Mouse (Mus musculus): Measurements from ENCODE around the gene Scd3. TPM values are rescaled to one million over a fixed set of nuclear protein-coding genes. Genes with fewer than 3 reads are reported as not detected.
A peak's percentile ranks its signal among the peaks of the same experiment; 100 is the strongest.

The Scd3 gene
- polyA plus RNA-seq, 1 experiment from 2014 or later: not detected

DNA sequence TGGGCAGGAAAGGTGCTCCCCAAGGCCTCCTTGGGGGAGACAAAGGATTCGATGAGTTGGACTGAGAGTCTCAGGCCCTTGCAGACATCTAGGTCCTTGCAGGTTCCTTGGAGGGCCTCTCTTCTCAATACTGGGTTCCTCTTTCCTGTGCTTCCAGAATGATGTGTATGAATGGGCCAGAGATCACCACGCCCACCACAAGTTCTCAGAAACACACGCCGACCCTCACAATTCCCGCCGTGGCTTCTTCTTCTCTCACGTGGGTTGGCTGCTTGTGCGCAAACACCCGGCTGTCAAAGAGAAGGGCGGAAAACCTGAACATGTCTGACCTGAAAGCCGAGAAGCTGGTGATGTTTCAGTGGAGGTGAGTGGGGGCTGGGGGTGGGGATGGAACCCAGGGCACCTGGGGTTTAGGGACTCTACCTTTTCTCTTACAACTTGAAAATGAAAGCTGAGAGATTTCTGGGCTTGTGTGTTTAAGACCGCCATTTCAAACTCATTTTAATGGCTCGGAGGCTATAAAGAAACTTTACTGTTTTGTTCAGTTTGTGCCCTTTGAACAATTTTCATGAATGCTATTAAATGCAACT lies 54.4 kb downstream of the Scd3 start:
- ATAC-seq (replicated peaks; ENCODE audit: low FRiP score) (no peak), DNase-seq (ENCODE audit: low spot score) (no peak)
- 82% methylated on average over 13 of the region's 13 CpGs for WGBS
- no peaks in the 10 kb centered on the region for H3K9me3 ChIP-seq (ENCODE audit: control insufficient read depth, low read length)
- no peak overlapping the region for H3K4me2 ChIP-seq
- H3K36me3 ChIP-seq (ENCODE audit: control insufficient read depth, insufficient read depth, low read length): no peaks in the 10 kb centered on the region
- no peak overlapping the region for H3K9ac ChIP-seq (ENCODE audit: low read depth, low read length)
- 0 out of 2 replicates have a peak, but pooled peaks cover under 1% of the 10 kb centered on the region for H3K27me3 ChIP-seq (replicated peaks; ENCODE audit: control insufficient read depth, insufficient read depth, low read length)
- no peak overlapping the region for H3K27ac ChIP-seq (ENCODE audit: low read depth, low read length)
- no peak overlapping the region for H3K4me3 ChIP-seq (ENCODE audit: low read depth, low read length)
- no peaks in the 10 kb centered on the region for H3K4me1 ChIP-seq (replicated peaks; ENCODE audit: control insufficient read depth, insufficient read depth, low read length)

DNA sequence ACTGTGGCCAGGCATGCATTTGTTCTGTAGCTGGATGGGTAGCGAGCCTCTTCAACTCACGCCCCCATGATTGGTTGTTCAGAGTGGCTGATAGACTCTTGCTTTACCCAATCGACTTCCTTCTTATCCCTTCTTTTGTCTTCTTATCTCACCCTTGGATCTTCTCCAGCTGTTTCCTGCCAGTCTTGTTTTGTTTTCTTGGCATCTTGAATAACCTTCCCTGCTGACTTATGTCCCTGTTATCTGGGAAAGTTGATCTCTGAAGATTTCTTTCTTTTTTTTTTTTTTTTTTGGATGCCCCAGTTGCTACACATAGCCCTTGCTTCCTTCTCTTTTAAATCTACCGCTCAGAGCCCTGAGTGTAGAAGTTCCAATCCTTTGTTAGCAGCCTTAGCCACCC lies 56.4 kb downstream of the Scd3 start:
- no peaks in the 10 kb centered on the region for H3K4me1 ChIP-seq (replicated peaks; ENCODE audit: control insufficient read depth, insufficient read depth, low read length)
- H3K27ac ChIP-seq (ENCODE audit: low read depth, low read length): no peak overlapping the region
- ATAC-seq (replicated peaks; ENCODE audit: low FRiP score): no peak
- no peak overlapping the region for H3K4me3 ChIP-seq (ENCODE audit: low read depth, low read length)
- H3K9me3 ChIP-seq (ENCODE audit: control insufficient read depth, low read length): no peaks in the 10 kb centered on the region
- no peak overlapping the region for H3K9ac ChIP-seq (ENCODE audit: low read depth, low read length)
- 60% methylated on average over 4 of the region's 4 CpGs for WGBS
- no peak for DNase-seq (ENCODE audit: low spot score)
- no peaks in the 10 kb centered on the region for H3K27me3 ChIP-seq (replicated peaks; ENCODE audit: control insufficient read depth, insufficient read depth, low read length)
- H3K4me2 ChIP-seq: no peak overlapping the region
- H3K36me3 ChIP-seq (ENCODE audit: control insufficient read depth, insufficient read depth, low read length): no peaks in the 10 kb centered on the region

DNA sequence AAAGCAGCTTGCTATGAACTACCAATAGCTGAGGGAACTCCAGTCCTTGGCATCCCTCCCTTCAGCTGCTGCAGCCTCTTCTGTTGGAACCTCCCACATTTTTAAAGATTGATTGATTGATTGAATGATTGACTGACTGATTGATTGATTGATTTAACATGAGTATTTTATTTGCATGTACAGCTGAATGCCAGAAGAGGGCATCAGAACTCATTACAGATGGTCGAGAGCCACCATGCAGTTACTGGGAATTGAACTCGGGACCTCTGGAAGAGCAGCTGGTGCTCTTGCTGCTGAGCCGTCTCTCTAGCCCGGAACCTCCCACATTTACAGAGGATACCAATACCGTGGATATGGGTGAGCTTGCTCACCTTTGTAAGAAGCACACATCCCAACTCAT lies 57.4 kb downstream of the Scd3 start:
- peaks cover 7% of the 10 kb centered on the region for H3K4me1 ChIP-seq (replicated peaks; ENCODE audit: control insufficient read depth, insufficient read depth, low read length)
- no peaks in the 10 kb centered on the region for H3K9me3 ChIP-seq (ENCODE audit: control insufficient read depth, low read length)
- H3K4me3 ChIP-seq (ENCODE audit: low read depth, low read length): no peak overlapping the region
- DNase-seq (ENCODE audit: low spot score): no peak
- no peak overlapping the region for H3K9ac ChIP-seq (ENCODE audit: low read depth, low read length)
- no peaks in the 10 kb centered on the region for H3K27me3 ChIP-seq (replicated peaks; ENCODE audit: control insufficient read depth, insufficient read depth, low read length)
- no peak overlapping the region for H3K27ac ChIP-seq (ENCODE audit: low read depth, low read length)
- no peak overlapping the region for H3K4me2 ChIP-seq
- WGBS: 75% methylated on average over 5 of the region's 5 CpGs
- H3K36me3 ChIP-seq (ENCODE audit: control insufficient read depth, insufficient read depth, low read length): no peaks in the 10 kb centered on the region
- ATAC-seq (replicated peaks; ENCODE audit: low FRiP score): no peak

DNA sequence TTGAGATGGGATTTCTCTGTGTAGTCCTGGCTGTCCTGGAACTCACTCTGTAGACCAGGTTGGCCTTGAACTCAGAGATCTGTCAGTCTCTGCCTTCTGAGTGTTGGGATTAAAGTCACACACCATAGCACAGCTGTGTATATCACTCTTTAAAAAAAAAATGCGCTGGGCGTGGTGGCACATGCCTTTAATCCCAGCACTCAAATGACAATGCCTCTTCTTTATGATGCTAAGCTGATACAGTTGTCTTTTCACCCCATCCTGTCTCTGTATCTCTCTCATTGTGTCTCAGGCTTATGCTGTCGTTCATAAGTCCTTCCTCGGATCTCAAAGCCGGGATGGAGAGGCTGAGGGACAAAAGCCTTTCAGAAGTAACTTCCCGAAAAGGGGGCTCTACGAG lies 58.7 kb downstream of the Scd3 start:
- H3K4me2 ChIP-seq: no peak overlapping the region
- H3K9me3 ChIP-seq (ENCODE audit: control insufficient read depth, low read length): no peaks in the 10 kb centered on the region
- no peak for ATAC-seq (replicated peaks; ENCODE audit: low FRiP score)
- H3K27me3 ChIP-seq (replicated peaks; ENCODE audit: control insufficient read depth, insufficient read depth, low read length): no peaks in the 10 kb centered on the region
- H3K4me3 ChIP-seq (ENCODE audit: low read depth, low read length): no peak overlapping the region
- peaks cover 18% of the 10 kb centered on the region for H3K4me1 ChIP-seq (replicated peaks; ENCODE audit: control insufficient read depth, insufficient read depth, low read length)
- no peak overlapping the region for H3K9ac ChIP-seq (ENCODE audit: low read depth, low read length)
- H3K27ac ChIP-seq (ENCODE audit: low read depth, low read length): no peak overlapping the region
- H3K36me3 ChIP-seq (ENCODE audit: control insufficient read depth, insufficient read depth, low read length): no peaks in the 10 kb centered on the region
- DNase-seq (ENCODE audit: low spot score): no peak
- 83% methylated on average over 7 of the region's 7 CpGs for WGBS

DNA sequence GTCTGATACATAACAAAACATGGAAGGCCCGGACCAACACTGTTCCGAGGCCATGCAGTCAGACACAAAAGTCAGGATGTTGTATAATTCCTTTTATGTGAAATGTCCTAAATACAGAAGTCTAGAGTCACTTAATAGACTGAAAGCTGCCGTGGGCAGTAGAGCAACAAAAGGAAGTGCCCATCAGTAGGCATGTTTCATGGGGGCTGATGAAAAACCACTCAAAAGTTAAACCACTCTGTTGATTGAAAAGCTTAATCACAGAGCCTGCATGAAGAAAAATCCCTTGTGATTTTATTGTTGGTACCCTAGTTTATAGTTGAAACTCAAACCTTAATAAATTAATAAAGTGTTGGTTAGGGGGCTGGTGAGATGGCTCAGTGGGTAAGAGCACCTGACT lies 60.5 kb downstream of the Scd3 start:
- no peaks in the 10 kb centered on the region for H3K36me3 ChIP-seq (ENCODE audit: control insufficient read depth, insufficient read depth, low read length)
- no peak overlapping the region for H3K4me2 ChIP-seq
- H3K9ac ChIP-seq (ENCODE audit: low read depth, low read length): no peak overlapping the region
- H3K4me3 ChIP-seq (ENCODE audit: low read depth, low read length): no peak overlapping the region
- no peak overlapping the region for H3K27ac ChIP-seq (ENCODE audit: low read depth, low read length)
- peaks cover 24% of the 10 kb centered on the region for H3K4me1 ChIP-seq (replicated peaks; ENCODE audit: control insufficient read depth, insufficient read depth, low read length)
- no peaks in the 10 kb centered on the region for H3K9me3 ChIP-seq (ENCODE audit: control insufficient read depth, low read length)
- no peak for DNase-seq (ENCODE audit: low spot score)
- no peak for ATAC-seq (replicated peaks; ENCODE audit: low FRiP score)
- 81% methylated on average over 3 of the region's 3 CpGs for WGBS
- H3K27me3 ChIP-seq (replicated peaks; ENCODE audit: control insufficient read depth, insufficient read depth, low read length): no peaks in the 10 kb centered on the region

DNA sequence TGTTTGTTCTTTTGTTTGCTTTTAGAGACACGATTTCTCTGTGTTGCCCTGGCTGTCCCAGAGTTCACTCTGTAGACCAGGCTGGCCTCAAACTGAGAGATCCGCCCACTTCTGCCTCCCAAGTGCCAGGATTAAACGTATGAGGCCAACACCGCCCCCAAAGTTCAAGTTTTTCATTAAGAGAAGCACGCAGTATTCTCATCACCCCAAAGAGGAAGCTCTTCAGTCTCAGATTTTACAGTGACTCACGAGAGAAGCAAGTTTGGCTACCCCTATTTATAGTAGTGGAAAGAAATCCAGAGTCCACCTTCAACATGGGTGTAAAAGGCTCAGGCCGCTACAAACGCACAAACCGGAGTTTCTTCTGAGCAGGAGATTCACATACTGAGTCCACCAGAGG lies 61.2 kb downstream of the Scd3 start:
- DNase-seq (ENCODE audit: low spot score): no peak
- no peak overlapping the region for H3K4me2 ChIP-seq
- H3K27me3 ChIP-seq (replicated peaks; ENCODE audit: control insufficient read depth, insufficient read depth, low read length): no peaks in the 10 kb centered on the region
- ATAC-seq (replicated peaks; ENCODE audit: low FRiP score): no peak
- no peak overlapping the region for H3K9ac ChIP-seq (ENCODE audit: low read depth, low read length)
- H3K4me3 ChIP-seq (ENCODE audit: low read depth, low read length): no peak overlapping the region
- no peak overlapping the region for H3K27ac ChIP-seq (ENCODE audit: low read depth, low read length)
- peaks cover 24% of the 10 kb centered on the region for H3K4me1 ChIP-seq (replicated peaks; ENCODE audit: control insufficient read depth, insufficient read depth, low read length)
- WGBS: 73% methylated on average over 9 of the region's 9 CpGs
- H3K9me3 ChIP-seq (ENCODE audit: control insufficient read depth, low read length): no peaks in the 10 kb centered on the region
- H3K36me3 ChIP-seq (ENCODE audit: control insufficient read depth, insufficient read depth, low read length): no peaks in the 10 kb centered on the region

DNA sequence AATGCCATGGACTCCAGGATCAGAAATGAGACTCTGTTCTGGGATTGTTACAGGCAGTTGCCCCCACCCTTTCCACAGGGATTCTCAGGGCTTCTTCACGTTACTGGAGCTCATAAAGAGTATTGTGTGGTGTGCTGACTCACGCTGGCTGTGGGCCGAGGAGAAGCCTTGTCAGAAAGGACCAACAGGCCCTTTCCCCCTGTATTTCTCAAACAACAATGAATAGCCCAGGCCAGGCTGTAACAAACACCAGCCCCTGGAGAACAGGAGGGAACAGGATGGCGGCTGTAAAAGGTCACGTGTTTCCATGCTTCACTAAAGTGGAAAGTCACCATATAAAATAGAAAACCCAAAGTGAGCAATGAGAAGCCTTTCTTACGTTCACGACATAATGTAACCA lies 62.2 kb downstream of the Scd3 start:
- Histone ChIP-seq H3K36me3 (ENCODE audit: control insufficient read depth, insufficient read depth, low read length) (no peaks in the 10 kb centered on the region), H3K4me1 (replicated peaks; ENCODE audit: control insufficient read depth, insufficient read depth, low read length) (peaks cover 24% of the 10 kb centered on the region), H3K9me3 (ENCODE audit: control insufficient read depth, low read length) (no peaks in the 10 kb centered on the region), H3K27ac (ENCODE audit: low read depth, low read length) (peak overlapping the region; percentile 71), H3K9ac (ENCODE audit: low read depth, low read length) (peak overlapping the region; percentile 55; the same call in 1 of the 2 replicates), H3K27me3 (replicated peaks; ENCODE audit: control insufficient read depth, insufficient read depth, low read length) (no peaks in the 10 kb centered on the region), H3K4me3 (ENCODE audit: low read depth, low read length) (no peak overlapping the region), H3K4me2 (no peak overlapping the region; the same call in 1 of the 2 replicates)
- ATAC-seq (replicated peaks; ENCODE audit: low FRiP score) (no peak), DNase-seq (ENCODE audit: low spot score) (no peak)
- 63% methylated on average over 7 of the region's 7 CpGs for WGBS

DNA sequence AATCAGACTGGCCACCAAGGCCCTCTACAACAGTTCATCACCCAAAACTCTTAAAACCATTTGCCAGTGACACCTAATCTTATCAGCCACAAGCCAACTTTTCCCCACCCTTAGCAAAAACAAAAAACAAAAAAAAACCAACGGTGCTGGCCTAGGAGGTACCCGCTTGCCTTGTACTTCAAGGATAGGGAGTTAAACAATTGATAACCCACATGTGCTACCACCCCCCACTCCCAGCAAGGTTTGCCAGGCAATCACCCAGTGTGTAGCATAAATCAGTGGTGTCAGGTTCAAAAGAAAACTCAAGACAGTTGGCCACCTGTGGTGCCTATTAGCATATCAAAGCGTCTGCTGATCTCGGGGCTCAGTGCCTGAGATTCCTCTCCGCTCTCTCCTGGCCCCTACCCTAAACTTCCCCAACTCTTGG lies 62.9 kb downstream of the Scd3 start:
- Histone ChIP-seq H3K27ac (ENCODE audit: low read depth, low read length) (peak overlapping the region; percentile 94), H3K4me1 (replicated peaks; ENCODE audit: control insufficient read depth, insufficient read depth, low read length) (peaks cover 24% of the 10 kb centered on the region), H3K36me3 (ENCODE audit: control insufficient read depth, insufficient read depth, low read length) (no peaks in the 10 kb centered on the region), H3K9me3 (ENCODE audit: control insufficient read depth, low read length) (no peaks in the 10 kb centered on the region), H3K4me3 (ENCODE audit: low read depth, low read length) (no peak overlapping the region), H3K9ac (ENCODE audit: low read depth, low read length) (0 out of 2 replicates have a peak overlapping the region, but pooled peaks have one; percentile 12), H3K4me2 (peak overlapping the region; percentile 90), H3K27me3 (replicated peaks; ENCODE audit: control insufficient read depth, insufficient read depth, low read length) (no peaks in the 10 kb centered on the region)
- WGBS: 46% methylated on average over 5 of the region's 5 CpGs
- peak; percentile 35 for ATAC-seq (replicated peaks; ENCODE audit: low FRiP score)
- DNase-seq (ENCODE audit: low spot score): no peak

DNA sequence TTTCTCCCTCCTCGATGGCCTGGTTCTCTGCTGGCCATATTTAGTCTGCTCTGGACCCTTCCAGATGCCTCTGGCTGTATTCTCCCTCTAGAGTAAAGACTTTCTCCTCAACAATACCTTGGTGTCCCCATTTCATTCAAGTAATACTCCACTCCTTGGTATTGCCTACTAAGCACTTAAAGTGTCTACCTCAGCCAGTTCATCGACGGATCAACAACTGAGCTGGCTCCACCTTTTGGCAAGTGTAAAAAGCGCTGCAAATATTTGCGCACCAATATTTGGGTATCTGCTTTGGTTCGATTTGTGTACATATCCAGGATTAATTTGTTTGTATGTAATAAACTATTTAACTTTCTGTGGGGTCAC lies 63.4 kb downstream of the Scd3 start:
- 10% methylated on average over 6 of the region's 6 CpGs for WGBS
- peak overlapping the region; percentile 94 for H3K27ac ChIP-seq (ENCODE audit: low read depth, low read length)
- no peaks in the 10 kb centered on the region for H3K9me3 ChIP-seq (ENCODE audit: control insufficient read depth, low read length)
- H3K4me1 ChIP-seq (replicated peaks; ENCODE audit: control insufficient read depth, insufficient read depth, low read length): peaks cover 24% of the 10 kb centered on the region
- DNase-seq (ENCODE audit: low spot score): no peak
- peak overlapping the region; percentile 79; the same call in 1 of the 2 replicates for H3K9ac ChIP-seq (ENCODE audit: low read depth, low read length)
- no peaks in the 10 kb centered on the region for H3K27me3 ChIP-seq (replicated peaks; ENCODE audit: control insufficient read depth, insufficient read depth, low read length)
- H3K36me3 ChIP-seq (ENCODE audit: control insufficient read depth, insufficient read depth, low read length): no peaks in the 10 kb centered on the region
- H3K4me2 ChIP-seq: peak overlapping the region; percentile 90
- peak overlapping the region; percentile 66 for H3K4me3 ChIP-seq (ENCODE audit: low read depth, low read length)
- ATAC-seq (replicated peaks; ENCODE audit: low FRiP score): 0 out of 2 replicates have a peak, but pooled peaks have one; percentile 19

Data from liver, embryonic 11.5 days (tissue).